Mouse (Mus musculus) cortical plate, adult 2 months (tissue): Measurements from ENCODE around the gene Lmod3. TPM values are rescaled to one million over a fixed set of nuclear protein-coding genes. Genes with fewer than 3 reads are reported as not detected.
A peak's percentile ranks its signal among the peaks of the same experiment; 100 is the strongest.

Experiments used
- H3K27ac ChIP-seq: fragments of 200-500 bp; 2 replicates; pipeline ENCODE4 v1.5.1; 2012; ENCODE audit warnings: low read length, control low read depth, inconsistent platforms; ENCODE audit not compliant: insufficient read depth
- H3K4me1 ChIP-seq: fragments of 200-500 bp; 2 replicates; pipeline ENCODE4 v1.6.1; 2011; ENCODE audit warnings: low read length; ENCODE audit not compliant: control insufficient read depth, insufficient read depth
- H3K4me3 ChIP-seq: fragments of 200-500 bp; 2 replicates; pipeline ENCODE4 v1.5.1; 2011; ENCODE audit warnings: mild to moderate bottlenecking, low read length, control low read depth; ENCODE audit not compliant: insufficient read depth
- CTCF ChIP-seq: fragments of 200-500 bp; IDR thresholded peaks from 2 replicates; pipeline ENCODE4 v1.5.1; 2011; ENCODE audit warnings: mild to moderate bottlenecking, control low read depth, low read length; ENCODE audit not compliant: insufficient read depth; ENCODE audit errors: extremely low read depth
- POLR2A ChIP-seq: fragments of 200-500 bp; IDR thresholded peaks from 2 replicates; pipeline ENCODE4 v1.6.1; 2011; ENCODE audit warnings: mild to moderate bottlenecking, low read length, control low read depth; ENCODE audit not compliant: insufficient read depth; ENCODE audit errors: extremely low read depth
- polyA plus RNA-seq: library from polyadenylated mRNA; depleted of rRNA; stranded (reverse); fragments of >200 nt; gene quantifications from 2 replicates; pipeline ENCODE4 v1.2.3, GENCODE M21; 2012; rRNA removed

The Lmod3 gene
- polyA plus RNA-seq, 1 experiment: 0.10 TPM

DNA sequence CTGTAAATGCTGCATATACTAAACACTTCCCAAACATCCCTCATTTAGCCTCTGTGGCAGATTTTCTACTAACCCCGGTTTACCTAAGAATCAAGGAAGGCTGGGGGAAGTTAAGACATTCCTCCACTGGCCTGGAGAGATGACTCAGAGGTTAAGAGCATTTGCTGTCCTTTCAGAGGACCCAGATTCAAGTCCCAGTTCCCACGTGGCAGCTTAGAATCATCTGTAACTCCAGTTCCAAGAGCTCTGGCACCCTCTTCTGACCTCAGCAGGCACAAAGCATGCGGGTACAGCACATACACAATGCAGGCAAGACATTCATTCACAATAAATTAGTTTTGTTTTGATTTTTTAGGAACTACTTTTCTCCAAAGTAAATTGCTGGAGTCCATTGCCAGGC is 43.4 kb downstream of the Lmod3 start:
- H3K27ac ChIP-seq: no peak overlapping the region
- TF ChIP-seq CTCF (no peak), POLR2A (no peak)
- peaks cover 6% of the 10 kb centered on the region; the same call in 1 of the 2 replicates for H3K4me1 ChIP-seq
- H3K4me3 ChIP-seq: no peak overlapping the region

DNA sequence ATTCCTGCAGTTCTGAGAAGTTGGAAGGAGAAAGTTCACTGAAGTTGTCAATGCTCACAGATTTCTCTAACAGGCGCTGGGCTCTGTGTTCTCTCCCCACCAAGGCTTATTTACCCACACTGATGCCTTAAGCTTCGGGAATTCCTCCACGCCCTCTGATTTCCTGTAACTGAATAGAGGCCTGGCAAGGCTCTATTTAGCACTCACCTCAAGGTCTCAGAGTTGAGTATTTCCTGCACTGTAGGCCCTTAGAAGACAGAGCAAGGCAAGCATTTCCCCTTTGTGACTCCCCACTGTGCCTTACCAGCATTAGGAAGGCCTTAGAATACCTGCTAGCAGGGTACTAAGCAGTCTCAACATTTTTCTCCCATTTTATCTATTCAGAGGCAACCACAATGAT is 44.2 kb downstream of the Lmod3 start:
- Histone ChIP-seq H3K4me1 (peaks cover 5% of the 10 kb centered on the region; the same call in 1 of the 2 replicates), H3K4me3 (no peak overlapping the region), H3K27ac (no peak overlapping the region)
- TF ChIP-seq POLR2A (no peak), CTCF (no peak)

DNA sequence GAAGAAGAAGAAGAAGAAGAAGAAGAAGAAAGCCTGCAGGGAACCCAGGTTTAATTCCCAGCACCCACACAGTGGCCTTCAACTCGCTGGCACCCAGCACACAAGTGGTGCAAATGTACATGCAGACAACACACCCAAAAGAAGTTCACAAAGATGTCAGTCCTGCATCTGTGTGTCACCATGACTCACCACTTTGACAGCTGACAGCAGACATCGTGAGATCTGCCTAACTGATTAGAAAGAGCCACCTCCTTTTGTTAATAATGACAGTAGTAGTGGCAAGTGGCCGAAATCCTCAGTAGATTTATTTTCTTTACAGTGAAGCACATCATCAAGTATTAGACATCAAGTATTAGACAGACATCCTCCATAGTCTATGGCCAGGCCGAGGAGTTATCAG is 45.5 kb downstream of the Lmod3 start:
- H3K4me3 ChIP-seq: no peak overlapping the region
- peaks cover 4% of the 10 kb centered on the region; the same call in 1 of the 2 replicates for H3K4me1 ChIP-seq
- H3K27ac ChIP-seq: no peak overlapping the region
- TF ChIP-seq CTCF (no peak), POLR2A (no peak)

DNA sequence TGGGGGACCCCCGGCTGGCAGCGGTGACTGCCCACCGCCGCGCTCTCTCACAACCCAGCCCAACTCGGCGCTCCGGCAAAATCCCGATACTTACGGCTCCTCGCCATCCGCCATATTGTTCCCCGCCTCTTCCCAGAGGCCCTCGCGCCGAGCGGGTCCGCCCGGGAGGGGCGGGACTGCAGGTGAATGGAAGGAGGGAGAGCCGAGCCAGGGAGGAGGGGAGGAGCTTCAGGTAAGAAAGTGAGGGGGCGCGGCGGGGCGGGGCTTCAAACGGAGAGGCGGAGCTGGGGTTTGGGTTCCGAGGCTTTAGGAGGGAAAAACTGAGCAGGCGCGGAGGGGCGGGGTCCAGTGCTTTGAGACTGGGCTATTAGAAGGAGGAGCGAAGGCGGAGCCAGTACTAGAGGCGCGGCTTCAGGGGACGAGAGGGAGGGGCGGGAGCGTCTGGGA is 47.1 kb downstream of the Lmod3 start, which contains the start of gene Uba3:
Uba3 (minus strand) TSS at position 209 of the 447 bp plus-strand sequence.
- TF ChIP-seq CTCF: no peak
- peak; percentile 80 for TF ChIP-seq POLR2A
- H3K27ac ChIP-seq: no peak within 1 kb of the TSS
- peak within 1 kb of the TSS; percentile 85 for H3K4me3 ChIP-seq
- H3K4me1 ChIP-seq: peaks cover 4% of the 10 kb centered on the region; the same call in 1 of the 2 replicates

DNA sequence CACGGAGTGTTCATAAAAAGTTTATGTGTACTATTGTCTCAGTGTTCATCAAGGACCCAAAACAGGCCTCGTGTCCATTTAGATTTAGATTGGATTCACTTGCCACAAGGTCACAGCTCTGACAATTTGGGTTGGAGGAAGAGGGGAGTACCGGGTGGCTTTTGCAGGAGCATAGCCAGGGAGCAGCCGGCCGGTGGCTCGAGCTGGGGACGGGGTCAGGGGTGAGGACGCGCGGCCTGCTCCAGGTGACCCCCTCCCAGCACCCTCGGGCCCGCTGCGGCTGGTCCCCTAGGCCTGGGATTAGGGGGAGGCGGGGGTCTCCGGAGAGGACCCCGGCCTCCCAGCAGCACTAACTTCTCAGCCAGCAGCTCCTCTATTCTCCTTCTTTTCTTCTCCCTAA is 47.6 kb downstream of the Lmod3 start:
- TF ChIP-seq POLR2A (no peak), CTCF (no peak)
- peak overlapping the region; percentile 85 for H3K4me3 ChIP-seq

DNA sequence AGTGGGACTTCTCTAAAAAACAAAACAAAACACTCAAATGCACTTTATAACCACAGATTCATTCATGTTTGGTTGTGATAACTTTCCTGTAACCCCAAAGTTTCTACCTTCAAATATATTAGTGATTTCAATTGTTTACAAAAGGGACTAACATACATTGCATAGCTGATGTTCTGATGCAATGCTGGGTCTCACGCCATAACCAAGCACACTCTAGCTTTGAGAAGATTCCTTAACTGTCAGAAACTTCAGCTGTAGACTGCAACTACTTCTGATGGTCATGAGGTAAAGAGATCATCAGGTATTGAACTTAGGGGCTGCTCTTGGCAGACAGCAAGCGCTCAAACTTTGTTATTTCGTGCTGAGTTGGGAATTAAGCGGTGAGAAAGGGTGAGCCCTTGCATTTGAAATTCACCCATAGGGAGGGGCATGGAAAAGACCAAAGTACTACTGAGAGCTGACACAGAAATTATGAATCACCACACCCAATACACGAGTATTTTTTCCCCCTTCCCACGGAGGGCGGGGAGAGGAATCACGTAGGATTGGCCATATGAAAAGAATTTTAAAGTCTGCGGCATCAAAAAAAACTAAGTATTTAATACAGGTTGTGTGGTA is 48.2 kb downstream of the Lmod3 start:
- H3K27ac ChIP-seq: no peak overlapping the region
- no peak for TF ChIP-seq POLR2A
- no peak for TF ChIP-seq CTCF
- H3K4me3 ChIP-seq: peak overlapping the region; percentile 85
- H3K4me1 ChIP-seq: peaks cover 4% of the 10 kb centered on the region; the same call in 1 of the 2 replicates

More for the DNA sequence above, 47.6 kb downstream of the Lmod3 start:
- Histone ChIP-seq H3K27ac (no peak overlapping the region), H3K4me1 (peaks cover 4% of the 10 kb centered on the region; the same call in 1 of the 2 replicates)

DNA sequence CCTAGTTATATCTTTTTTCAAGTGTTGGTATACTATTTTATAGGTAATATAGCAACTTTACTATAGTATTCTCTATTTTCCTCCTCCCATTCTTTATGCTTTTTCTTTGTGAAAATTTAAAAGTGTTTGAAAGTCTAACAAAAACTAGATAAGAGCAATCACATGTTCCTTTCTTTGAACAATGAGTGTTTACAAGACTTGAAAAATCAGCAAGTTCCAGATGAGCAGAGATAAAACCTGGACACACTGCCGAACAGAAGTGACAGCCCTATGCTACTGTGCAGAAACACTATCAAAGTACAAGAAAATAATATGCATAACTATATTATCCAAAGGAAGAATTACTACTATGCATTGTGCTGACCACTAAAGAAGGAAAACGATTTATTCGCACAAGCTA is 50.1 kb downstream of the Lmod3 start:
- Histone ChIP-seq H3K27ac (no peak overlapping the region), H3K4me3 (no peak overlapping the region), H3K4me1 (peaks cover 4% of the 10 kb centered on the region; the same call in 1 of the 2 replicates)
- TF ChIP-seq CTCF (no peak), POLR2A (no peak)

DNA sequence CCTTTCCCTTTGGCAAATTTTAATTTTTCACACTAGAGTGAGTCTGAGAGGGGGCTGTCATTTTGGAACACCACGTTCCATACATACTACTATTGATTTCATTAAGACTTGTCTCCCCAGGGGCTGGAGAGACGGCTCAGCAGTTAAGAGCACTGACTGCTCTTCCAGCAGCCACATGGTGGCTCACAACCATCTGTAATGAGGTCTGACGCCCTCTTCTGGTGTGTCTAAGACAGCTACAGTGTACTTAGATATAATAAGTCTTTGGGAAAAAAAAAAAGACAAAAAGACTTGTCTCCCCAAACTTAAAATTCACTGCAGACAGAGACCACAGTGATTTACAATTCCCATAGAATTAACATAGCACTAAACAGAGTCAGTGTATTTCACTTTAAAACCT is 52.1 kb downstream of the Lmod3 start:
- H3K4me1 ChIP-seq: peaks cover 4% of the 10 kb centered on the region; the same call in 1 of the 2 replicates
- no peak overlapping the region for H3K4me3 ChIP-seq
- no peak overlapping the region for H3K27ac ChIP-seq
- TF ChIP-seq POLR2A: no peak
- TF ChIP-seq CTCF: no peak

Other genes starting within 250 kb of the Lmod3 start
- 0.42 and 0.54 TPM in 2 replicates for gene Fam19a4, start 192.3 kb downstream of the Lmod3 start, polyA plus RNA-seq
- gene Eogt, start 103.6 kb downstream of the Lmod3 start, polyA plus RNA-seq: 31.3 and 34.1 TPM in 2 replicates
- gene Tmf1, start 73.6 kb downstream of the Lmod3 start, polyA plus RNA-seq: 9.4 and 9.9 TPM in 2 replicates
- 56.8 and 61.2 TPM in 2 replicates for gene Uba3, start 47.1 kb downstream of the Lmod3 start, polyA plus RNA-seq
- 191 and 192 TPM in 2 replicates for gene Arl6ip5, start 42.1 kb downstream of the Lmod3 start, polyA plus RNA-seq